Mouse (Mus musculus) CH12.LX (cell line): ENCODE measurements around the gene Ehd1. TPM values are rescaled to one million over a fixed set of nuclear protein-coding genes. Genes with fewer than 3 reads are reported as not detected.

Experiments used
- DNase-seq: peaks from one replicate; pipeline ENCODE4 v3.0.0-alpha.2; 2013; ENCODE audit errors: extremely low read depth
- H3K27ac ChIP-seq: 2 replicates; pipeline ENCODE4 v1.5.1; 2012; ENCODE audit warnings: low read depth, mild to moderate bottlenecking, control low read depth, moderate library complexity; ENCODE audit not compliant: insufficient read depth
- H3K27me3 ChIP-seq: replicated peaks from 2 replicates; pipeline ENCODE3; 2012; ENCODE audit warnings: inconsistent platforms
- H3K36me3 ChIP-seq, 2 experiments: replicated peaks in 1 of 2; 2 replicates each; pipeline versions ENCODE3 to v1.6.1; 2012; ENCODE audit warnings: inconsistent platforms in 1 of 2, low read length in 1 of 2, mild to moderate bottlenecking in 1 of 2, mixed read lengths in 1 of 2, moderate library complexity in 1 of 2; ENCODE audit not compliant: control insufficient read depth in 1 of 2, insufficient read depth in 1 of 2
- H3K4me1 ChIP-seq, 2 experiments: 2 replicates each; pipeline ENCODE4 v1.6.1; 2012; ENCODE audit warnings: inconsistent platforms in 1 of 2, moderate library complexity in 1 of 2; ENCODE audit not compliant: insufficient read depth in 2 of 2, control insufficient read depth in 1 of 2
- H3K4me2 ChIP-seq: 2 replicates; pipeline ENCODE4 v1.6.1; 2012; ENCODE audit warnings: low read depth, mild to moderate bottlenecking, control low read depth; ENCODE audit not compliant: poor library complexity, insufficient read depth, severe bottlenecking
- H3K4me3 ChIP-seq, 3 experiments: fragments of 150-350 bp in 1 of 3; sonication (generic) in 1 of 3; replicated peaks in 1 of 3; 2 replicates each; pipeline versions ENCODE3 to v1.5.1; 2011 to 2012; ENCODE audit warnings: low read depth in 2 of 3, low read length in 2 of 3, mild to moderate bottlenecking in 2 of 3, moderate library complexity in 2 of 3, control low read depth in 1 of 3, improper control_type of control experiment in 1 of 3, inconsistent platforms in 1 of 3, mixed read lengths in 1 of 3; ENCODE audit not compliant: poor library complexity in 1 of 3
- H3K79me2 ChIP-seq: replicated peaks from 2 replicates; pipeline ENCODE4 v1.6.1; 2012; ENCODE audit warnings: mild to moderate bottlenecking, moderate library complexity; ENCODE audit not compliant: control insufficient read depth, poor library complexity, insufficient read depth, severe bottlenecking; ENCODE audit errors: extremely low read depth
- H3K9ac ChIP-seq: 2 replicates; pipeline ENCODE4 v1.6.1; 2012; ENCODE audit warnings: low read depth, mild to moderate bottlenecking, control low read depth, moderate library complexity; ENCODE audit not compliant: insufficient read depth
- H3K9me3 ChIP-seq: replicated peaks from 2 replicates; pipeline ENCODE3; 2012; ENCODE audit warnings: low read length, inconsistent platforms, mixed read lengths
- BHLHE40 ChIP-seq: IDR thresholded peaks from 2 replicates; pipeline ENCODE4 v1.6.1; 2011; ENCODE audit warnings: mild to moderate bottlenecking, low read depth, low read length, improper control_type of control experiment
- CTCF ChIP-seq, 2 experiments: IDR thresholded peaks in 1 of 2; conservative IDR thresholded peaks in 1 of 2; 2 replicates each; pipeline ENCODE4 v1.5.1; 2011 to 2012; ENCODE audit warnings: low read depth in 2 of 2, low read length in 2 of 2, improper control_type of control experiment in 1 of 2, inconsistent platforms in 1 of 2, mild to moderate bottlenecking in 1 of 2, moderate library complexity in 1 of 2
- ELF1 ChIP-seq: IDR thresholded peaks from 2 replicates; pipeline ENCODE4 v1.6.1; 2014; ENCODE audit warnings: low read depth, mild to moderate bottlenecking, inconsistent platforms, low read length, improper control_type of control experiment
- EP300 ChIP-seq: IDR thresholded peaks from 2 replicates; pipeline ENCODE4 v1.6.1; 2011; ENCODE audit warnings: low read length, improper control_type of control experiment
- HCFC1 ChIP-seq: IDR thresholded peaks from 2 replicates; pipeline ENCODE4 v1.6.1; 2012; ENCODE audit warnings: low read depth, mild to moderate bottlenecking, inconsistent platforms, low read length, improper control_type of control experiment
- MAFK ChIP-seq: IDR thresholded peaks from 2 replicates; pipeline ENCODE4 v1.6.1; 2011; ENCODE audit warnings: low read length, improper control_type of control experiment; ENCODE audit not compliant: insufficient replicate concordance
- MAZ ChIP-seq: IDR thresholded peaks from 2 replicates; pipeline ENCODE4 v1.6.1; 2012; ENCODE audit warnings: low read depth, mild to moderate bottlenecking, inconsistent platforms, low read length, improper control_type of control experiment, moderate library complexity
- MYC ChIP-seq: IDR thresholded peaks from 2 replicates; pipeline ENCODE4 v1.6.1; 2011; ENCODE audit warnings: low read depth, mild to moderate bottlenecking, improper control_type of control experiment, low read length
- NELFE ChIP-seq: IDR thresholded peaks from 2 replicates; pipeline ENCODE4 v1.6.1; 2011; ENCODE audit warnings: low read depth, low read length, improper control_type of control experiment
- RAD21 ChIP-seq: IDR thresholded peaks from 2 replicates; pipeline ENCODE4 v1.6.1; 2011; ENCODE audit warnings: low read depth, mild to moderate bottlenecking, low read length, improper control_type of control experiment, moderate library complexity
- RCOR1 ChIP-seq: conservative IDR thresholded peaks from 2 replicates; pipeline ENCODE4 v1.6.1; 2012; ENCODE audit warnings: low read depth, mild to moderate bottlenecking, inconsistent platforms, low read length, improper control_type of control experiment
- SIN3A ChIP-seq: IDR thresholded peaks from 2 replicates; pipeline ENCODE4 v1.6.1; 2012; ENCODE audit warnings: low read length, improper control_type of control experiment, inconsistent platforms
- SMC3 ChIP-seq: IDR thresholded peaks from 2 replicates; pipeline ENCODE4 v1.6.1; 2011; ENCODE audit warnings: low read depth, low read length, improper control_type of control experiment
- TBP ChIP-seq: conservative IDR thresholded peaks from 2 replicates; pipeline ENCODE4 v1.6.1; 2011; ENCODE audit warnings: low read depth, low read length, improper control_type of control experiment
- TCF12 ChIP-seq: IDR thresholded peaks from 2 replicates; pipeline ENCODE4 v1.6.1; 2014; ENCODE audit warnings: low read depth, mild to moderate bottlenecking, inconsistent platforms, low read length, improper control_type of control experiment
- USF1 ChIP-seq: IDR thresholded peaks from 2 replicates; pipeline ENCODE4 v1.6.1; 2014; ENCODE audit warnings: low read depth, mild to moderate bottlenecking, inconsistent platforms, low read length, improper control_type of control experiment
- ZC3H11A ChIP-seq: IDR thresholded peaks from 2 replicates; pipeline ENCODE4 v1.6.1; 2012; ENCODE audit warnings: low read depth, mild to moderate bottlenecking, inconsistent platforms, low read length, improper control_type of control experiment
- ZMIZ1 ChIP-seq: IDR thresholded peaks from 2 replicates; pipeline ENCODE4 v1.6.1; 2012; ENCODE audit warnings: low read depth, mild to moderate bottlenecking, inconsistent platforms, low read length, improper control_type of control experiment
- dilution Hi-C: fragments of 300-500 bp; cut with MboI; formaldehyde crosslinking; loops from 2 replicates; pipeline ENCODE4 v1.14.3; 2020; ENCODE audit warnings: low sequenced_read_pairs; ENCODE audit not compliant: extremely low pct_unique_long_range_greater_than_20kb, extremely low pct_ligation_motif_present
- in situ Hi-C: fragments of 300-500 bp; cut with MboI; formaldehyde crosslinking; loops from 3 replicates; pipeline ENCODE4 v1.14.3; 2019; ENCODE audit warnings: low sequenced_read_pairs, low pct_ligation_motif_present, low pct_unique_long_range_greater_than_20kb, mixed read lengths
- polyA plus RNA-seq: library from polyadenylated mRNA; unstranded; fragments of >175 nt; gene quantifications from 2 replicates; pipeline ENCODE4 v1.2.1, GENCODE M21; 2012; ENCODE audit warnings: low read depth; ENCODE audit not compliant: insufficient read length
- total RNA-seq, 2 experiments: library from RNA; depleted of rRNA; stranded (reverse); fragments of 300-350 nt in 1 of 2; fragments of >200 nt in 1 of 2; gene quantifications; 2 replicates each; pipeline ENCODE4 v1.2.3; 2012 to 2014

The Ehd1 gene
- total and polyA plus RNA-seq, 3 experiments = 131 to 400 (median 245) TPM

DNA sequence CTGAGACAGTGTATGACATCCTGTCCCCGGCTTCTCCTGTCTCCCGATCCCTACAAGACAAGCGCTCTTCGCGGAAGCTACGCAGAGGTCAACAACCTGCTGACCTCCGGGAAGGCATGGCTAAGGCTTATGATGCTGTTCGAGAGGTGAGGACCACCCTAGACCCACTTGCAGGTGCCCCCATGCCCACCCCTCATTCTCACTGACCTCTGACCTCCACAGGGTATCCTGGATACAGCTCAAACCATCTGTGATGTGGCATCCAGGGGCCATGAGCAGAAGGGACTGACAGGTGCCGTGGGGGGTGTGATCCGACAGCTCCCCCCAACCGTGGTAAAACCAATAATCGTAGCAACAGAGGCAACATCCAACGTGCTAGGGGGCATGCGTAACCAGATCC lies 15.1 kb upstream of the Ehd1 start:
- no peak overlapping the region for H3K9ac ChIP-seq
- H3K4me1 ChIP-seq = peaks cover 0 to 8% of the 10 kb centered on the region in 2 experiments; a peak in 1 of 4 replicates
- no peak for DNase-seq
- in situ Hi-C loops = loop anchor here (5.0 kb wide), 1 partner anchor 46 kb away; the partner anchor contains the start of gene Cdc42bpg
- H3K79me2 ChIP-seq = no peaks in the 10 kb centered on the region
- H3K4me2 ChIP-seq = no peak overlapping the region
- H3K9me3 ChIP-seq = peaks cover 3% of the 10 kb centered on the region
- no peak overlapping the region for H3K4me3 ChIP-seq
- TF ChIP-seq EP300 (no peak), ZMIZ1 (no peak), TCF12 (no peak), USF1 (no peak), TBP (no peak), MYC (no peak), RAD21 (no peak), BHLHE40 (no peak), MAFK (no peak)
- peaks cover 42 to 69% of the 10 kb centered on the region in 2 experiments for H3K36me3 ChIP-seq
- H3K27me3 ChIP-seq = no peaks in the 10 kb centered on the region
- dilution Hi-C loops = no loop called here
- H3K27ac ChIP-seq = no peak overlapping the region

DNA sequence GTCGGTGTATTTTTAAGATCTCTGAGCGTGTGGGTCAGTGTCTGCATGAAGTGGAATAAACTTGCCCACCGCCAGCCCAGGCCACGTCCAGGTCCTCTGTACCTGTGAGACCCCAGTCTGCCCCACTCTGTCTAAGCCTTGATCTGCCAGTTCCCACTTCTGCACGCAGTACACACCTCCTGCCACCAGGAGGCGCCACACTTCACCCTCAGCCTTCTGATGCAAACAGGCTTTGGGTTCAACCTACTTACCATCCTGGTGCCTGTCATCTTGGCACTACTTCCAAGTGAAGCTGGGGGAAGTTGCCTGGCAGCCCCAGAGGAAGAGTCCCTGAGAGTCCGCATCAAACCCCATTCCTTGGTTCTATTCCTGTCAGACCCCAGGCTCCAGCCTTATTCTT lies 14.3 kb upstream of the Ehd1 start:
- in situ Hi-C loops = loop anchor here (5.0 kb wide), 1 partner anchor 45 kb away; the partner anchor contains the start of gene Cdc42bpg
- peaks cover 0 to 8% of the 10 kb centered on the region in 2 experiments; a peak in 1 of 4 replicates for H3K4me1 ChIP-seq
- no peaks in the 10 kb centered on the region for H3K79me2 ChIP-seq
- peaks cover 33 to 60% of the 10 kb centered on the region in 2 experiments for H3K36me3 ChIP-seq
- H3K27me3 ChIP-seq = no peaks in the 10 kb centered on the region
- H3K27ac ChIP-seq = no peak overlapping the region
- no peak overlapping the region for H3K9ac ChIP-seq
- dilution Hi-C loops = no loop called here
- no peak overlapping the region for H3K4me2 ChIP-seq
- no peak overlapping the region for H3K4me3 ChIP-seq
- TF ChIP-seq RAD21 (peak; percentile 78), ZC3H11A (peak; percentile 71), SIN3A (no peak), HCFC1 (no peak), MAZ (no peak), SMC3 (peak; percentile 98), CTCF (conservative IDR thresholded peaks at IDR 0.05 in 1 of 2, IDR thresholded peaks at IDR 0.05 in 1 of 2; ENCODE audit: low read depth in 2 of 2, low read length in 2 of 2) (peak; percentile 92 to 93), NELFE (peak; percentile 52; the same call in 1 of the 2 replicates), RCOR1 (no peak), ELF1 (peak; percentile 32; the same call in 1 of the 2 replicates)
- peaks cover 3% of the 10 kb centered on the region for H3K9me3 ChIP-seq
- peak; percentile 71 for DNase-seq
